Mouse (Mus musculus) activated CD4-positive, CD25-positive, alpha-beta regulatory T cell, adult 4 months (primary cell): ENCODE results near the gene Evi2. TPM values are rescaled to one million over a fixed set of nuclear protein-coding genes. Genes with fewer than 3 reads are reported as not detected.
A peak's percentile ranks its signal among the peaks of the same experiment; 100 is the strongest.

Experiments used
- ATAC-seq: one replicate; pipeline ENCODE4 v1.8.0; 2017
- polyA plus RNA-seq, 2 experiments: library from polyadenylated mRNA; unstranded; fragments of 100-300 nt; shearing (Covaris generic); gene quantifications; one replicate each; pipeline ENCODE4 v1.2.1; 2017

Gene Evi2
- polyA plus RNA-seq, 2 experiments from 2014 or later: 6.2 to 8.4 TPM

DNA sequence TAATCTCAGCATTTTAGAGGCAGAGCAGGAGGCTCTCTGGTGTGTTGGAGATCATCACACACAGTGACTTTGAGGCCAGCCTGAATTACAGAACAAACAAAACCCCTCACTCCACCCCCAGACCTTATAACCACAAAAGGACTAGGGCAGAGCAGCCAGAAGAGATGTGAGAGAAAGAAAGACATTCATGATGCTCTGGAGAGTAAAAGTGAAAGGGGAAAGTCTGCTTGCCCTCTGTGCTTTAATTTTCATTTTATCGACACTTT lies 6.1 kb downstream of the Evi2 start:
- ATAC-seq: no peak

GRCm38 (mm10) chr11:79523560-79524309 lies 6.7 kb downstream of the Evi2 start, which contains the start of gene Evi2b:
TSS of gene Evi2b (minus strand) at chr11:79523762.
- peak; percentile 28 for ATAC-seq

- ATAC-seq: no peak
These were observed 7.4 kb downstream of the Evi2 start for GRCm38 (mm10) chr11:79522944-79523343.

GRCm38 (mm10) chr11:79521930-79522329 lies 8.5 kb downstream of the Evi2 start:
- ATAC-seq: no peak

DNA sequence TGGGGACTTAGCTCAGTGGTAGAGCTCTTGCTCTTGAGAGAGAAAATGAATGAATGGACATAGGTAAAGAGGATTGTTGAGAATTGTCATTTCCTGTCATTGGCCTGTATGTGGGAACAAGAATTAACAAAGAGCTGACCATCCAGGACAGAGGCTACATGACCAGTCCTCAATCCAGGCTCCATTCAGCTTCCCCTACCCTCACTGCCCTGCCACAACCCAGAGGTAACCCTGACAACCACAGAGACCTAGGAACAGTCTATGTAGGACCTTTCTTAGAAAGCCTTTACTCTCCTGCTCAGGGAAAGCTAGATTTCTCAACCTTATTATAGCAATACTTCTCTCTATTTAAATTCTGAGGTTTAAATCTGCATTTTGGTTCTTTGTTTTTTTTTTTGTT lies 9.6 kb downstream of the Evi2 start:
- ATAC-seq: no peak

DNA sequence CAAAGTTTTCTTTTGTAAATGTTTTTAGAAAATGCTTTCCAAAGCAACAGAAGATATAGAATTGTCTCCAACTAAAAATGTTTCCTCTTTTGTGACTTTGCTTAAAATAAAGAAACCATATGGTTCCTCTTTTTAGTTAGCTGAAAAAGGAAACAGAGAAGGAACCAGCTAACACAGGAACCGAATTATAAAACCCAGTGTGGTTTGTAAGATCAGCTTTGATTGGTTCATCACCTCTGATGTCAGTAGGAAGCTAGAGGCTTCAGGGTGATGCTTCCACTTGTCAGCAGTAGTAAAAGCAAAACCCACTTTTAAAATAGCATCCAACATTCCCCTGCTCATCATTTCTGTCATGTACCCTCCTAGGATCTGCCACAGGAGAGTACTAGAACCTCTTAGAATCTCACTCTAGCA lies 10.5 kb downstream of the Evi2 start:
- ATAC-seq: peak; percentile 83

GRCm38 (mm10) chr11:79519299-79519698 lies 11.1 kb downstream of the Evi2 start:
- no peak for ATAC-seq

DNA sequence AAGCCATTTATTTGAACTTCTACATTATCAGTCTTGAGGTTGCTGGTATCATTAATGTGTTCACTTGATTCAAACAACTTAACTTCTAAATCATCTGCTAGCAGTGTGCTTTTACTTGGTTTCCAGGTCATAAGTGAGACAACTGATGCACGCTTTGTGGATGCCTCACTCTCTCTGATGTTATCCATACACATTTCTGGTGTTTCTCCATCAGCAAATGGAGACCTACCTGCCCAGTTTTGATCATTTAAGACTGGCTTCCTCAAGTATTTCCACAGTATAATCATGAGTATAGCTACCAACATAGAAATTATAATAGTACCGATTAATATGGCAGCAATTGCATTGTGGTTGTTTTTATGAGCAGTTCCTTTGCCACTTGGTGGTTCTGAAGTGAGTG lies 14.6 kb downstream of the Evi2 start:
- ATAC-seq: no peak

DNA sequence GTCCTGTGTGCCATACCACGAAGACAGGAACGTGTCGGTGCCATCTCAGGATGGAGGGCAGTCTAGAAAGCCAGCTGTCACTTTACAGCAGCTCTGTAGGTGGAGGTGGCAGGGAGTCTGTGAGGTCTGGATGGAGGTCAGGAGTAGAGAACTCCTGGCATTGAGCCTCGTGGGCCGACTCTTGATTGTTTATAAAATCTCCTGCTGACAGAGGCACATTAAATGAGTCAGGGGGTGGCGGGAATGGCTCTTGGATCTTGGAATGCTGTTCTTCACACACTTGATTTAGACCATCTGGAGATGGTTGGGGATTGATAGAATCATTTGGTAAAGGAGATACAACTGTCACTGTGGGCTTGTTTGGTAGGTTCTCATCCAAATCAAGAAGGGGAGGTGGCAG lies 15.1 kb downstream of the Evi2 start:
- ATAC-seq: no peak

DNA sequence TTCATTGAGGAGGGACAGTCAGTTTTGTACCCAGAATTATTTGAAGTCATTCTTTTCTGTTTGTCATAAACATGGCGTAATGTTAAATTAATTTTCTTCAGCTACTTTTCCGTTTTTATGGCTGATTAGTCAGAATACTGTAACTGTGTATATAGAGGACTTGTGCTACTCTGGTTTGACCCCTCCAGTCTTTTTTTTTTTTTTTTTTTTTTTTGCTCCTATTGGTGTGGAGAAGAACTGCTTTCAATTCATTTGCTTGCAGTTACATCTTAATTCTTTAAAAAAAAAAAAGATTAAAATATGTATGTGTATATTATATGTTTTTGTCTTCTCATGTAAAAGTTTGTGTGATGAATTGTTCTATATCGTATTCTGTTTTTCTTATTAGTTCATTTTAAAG lies 18.4 kb downstream of the Evi2 start:
- no peak for ATAC-seq

- no peak for ATAC-seq
These were observed 25.9 kb downstream of the Evi2 start for GRCm38 (mm10) chr11:79504506-79504905.

DNA sequence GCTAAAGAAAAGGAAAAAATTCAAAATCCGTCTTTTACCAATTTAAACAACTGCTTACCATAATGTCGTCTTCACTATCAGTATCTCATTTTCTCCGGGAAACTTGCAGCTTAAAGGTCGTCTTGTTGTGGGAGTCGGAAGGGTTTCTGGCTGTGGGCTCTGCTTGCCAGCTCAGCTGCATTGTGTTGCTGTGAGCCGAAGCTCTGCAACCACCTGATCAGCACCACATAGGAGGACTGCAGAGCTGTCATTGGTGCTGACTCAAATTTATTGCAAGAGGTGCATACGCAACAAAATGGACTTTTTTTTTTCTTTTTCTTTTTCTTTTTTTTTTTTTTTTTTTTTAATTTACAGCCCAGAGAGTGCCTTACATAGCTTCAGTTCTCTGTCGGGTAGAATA lies 26.5 kb downstream of the Evi2 start, which contains the start of gene Omg:
TSS of gene Omg (minus strand) at position 240 of the 400 bp plus-strand sequence.
- ATAC-seq: no peak

DNA sequence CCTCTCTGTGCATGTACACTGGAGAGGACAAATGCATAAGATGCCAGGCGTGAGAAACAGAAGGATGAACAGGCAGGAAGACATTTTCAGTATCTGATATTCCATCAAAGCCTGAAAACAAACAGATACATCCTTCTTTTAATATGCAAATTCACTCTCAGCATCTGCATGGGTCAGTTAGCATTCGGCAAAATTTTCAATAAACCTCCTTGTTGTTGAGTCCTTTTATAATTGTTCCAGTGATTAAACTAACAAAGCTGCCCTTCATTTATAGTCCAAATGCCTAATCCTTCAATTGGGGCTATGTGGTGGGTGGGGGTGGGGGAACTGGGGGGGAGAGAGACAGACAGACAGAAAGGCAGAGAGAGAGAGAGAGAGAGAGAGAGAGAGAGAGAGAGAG lies 27.5 kb downstream of the Evi2 start:
- no peak for ATAC-seq

DNA sequence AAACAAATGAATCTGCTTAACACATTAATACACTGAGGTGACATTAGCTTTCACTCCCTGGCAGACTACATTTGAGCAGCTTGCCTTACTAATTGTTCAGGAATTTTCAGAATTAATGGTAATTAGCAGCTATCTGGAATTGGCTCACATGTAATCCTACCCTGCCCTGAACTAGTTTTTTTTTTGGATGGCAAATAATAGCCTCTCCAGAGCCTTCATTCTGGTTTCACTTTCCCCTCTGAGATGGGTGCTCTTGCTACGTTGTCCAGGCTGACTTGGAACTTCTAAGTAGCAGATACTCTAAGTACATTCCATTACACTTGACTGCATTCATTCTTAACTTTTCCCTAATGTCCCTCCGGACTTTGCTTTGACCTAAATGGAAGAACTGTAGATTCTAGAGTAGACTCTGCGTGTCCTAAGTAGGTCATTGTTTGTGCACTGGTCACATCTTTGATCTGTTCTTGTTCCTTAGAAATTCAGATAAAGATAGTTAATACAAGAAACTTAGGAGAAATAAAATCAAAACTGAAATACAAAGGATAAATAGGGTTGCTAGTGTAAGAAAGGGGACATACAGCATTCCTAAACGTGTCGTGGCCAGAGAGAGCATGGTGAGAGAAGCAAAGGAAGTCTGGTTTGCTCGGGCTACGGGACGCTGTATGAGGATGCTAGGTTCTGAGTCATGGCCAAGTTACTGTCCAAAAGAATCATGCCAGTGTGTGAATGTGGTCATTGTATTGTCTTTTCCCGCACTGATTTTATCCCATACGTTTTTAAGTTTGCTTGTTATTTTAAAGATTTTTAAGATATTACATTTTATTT lies 35.2 kb downstream of the Evi2 start:
- ATAC-seq: no peak

DNA sequence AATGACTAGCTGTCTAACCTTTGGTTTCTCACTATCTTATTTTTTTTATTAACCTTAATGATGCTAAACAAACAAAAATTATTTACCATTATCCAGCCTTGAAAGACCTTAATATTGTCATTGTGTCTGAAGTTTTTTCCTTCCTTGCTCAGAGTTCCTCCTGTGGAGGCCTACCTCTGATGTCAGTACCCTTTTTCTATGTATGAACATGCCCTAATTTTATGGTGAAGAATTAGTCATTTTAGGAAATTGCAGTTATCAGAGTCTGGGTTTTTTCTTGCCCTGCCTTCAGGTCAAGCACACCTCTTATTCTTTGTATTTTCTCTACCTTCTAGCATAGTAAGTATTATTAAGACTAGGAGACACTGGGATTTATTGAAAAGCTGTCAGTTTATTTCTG lies 45.7 kb downstream of the Evi2 start:
- no peak for ATAC-seq

DNA sequence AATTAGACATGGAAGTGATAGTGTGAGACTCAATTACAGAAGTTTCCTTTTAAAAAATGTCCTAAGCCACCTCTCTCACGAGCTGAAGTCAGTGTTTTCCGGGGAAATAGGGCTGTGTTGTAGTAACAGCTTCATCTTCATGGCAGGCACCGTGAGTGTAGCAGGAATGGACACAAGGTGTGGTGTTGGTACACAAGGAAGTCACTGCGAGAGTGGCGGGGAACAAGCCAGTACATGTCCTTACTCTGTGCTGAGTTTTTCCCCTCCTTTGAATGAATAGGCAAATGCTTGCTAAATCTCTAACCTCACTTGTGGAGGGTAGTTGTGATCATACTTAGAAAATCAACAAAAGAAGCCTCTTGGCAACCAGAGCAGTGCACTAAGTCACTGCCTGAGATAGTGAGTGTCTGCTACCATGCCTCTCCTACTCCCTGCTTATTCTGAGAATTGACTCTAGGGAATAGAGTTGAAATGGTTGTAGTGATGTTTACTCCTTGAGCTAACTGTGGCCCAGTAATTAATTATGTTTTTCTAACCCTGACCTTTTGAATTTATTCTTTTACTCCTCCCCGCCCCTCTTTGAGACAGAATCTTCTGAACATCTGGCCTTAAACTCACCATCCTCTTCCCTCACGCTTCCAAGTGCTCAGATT lies 46.4 kb downstream of the Evi2 start:
- no peak for ATAC-seq

GRCm38 (mm10) chr11:79483392-79483791 lies 47.0 kb downstream of the Evi2 start:
- ATAC-seq: no peak

DNA sequence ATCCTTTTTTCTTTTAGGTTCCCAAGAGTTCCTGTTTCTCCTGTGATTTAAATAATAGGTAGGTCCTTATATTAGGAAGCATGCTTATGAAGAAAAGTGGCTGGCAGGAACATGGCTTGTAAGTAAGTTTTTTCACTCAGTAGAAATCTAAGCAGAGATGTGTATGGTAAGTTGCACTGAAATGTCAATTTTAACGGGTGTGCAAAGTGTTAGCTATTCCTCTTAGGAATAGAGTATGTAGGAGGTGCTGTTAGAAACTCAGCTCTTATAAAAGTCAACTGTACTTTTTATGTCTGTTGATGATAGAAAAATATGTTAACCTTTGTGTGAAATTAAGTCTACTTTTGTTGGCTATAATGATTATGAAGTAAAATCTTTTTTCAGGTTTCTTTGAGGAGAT lies 62.3 kb downstream of the Evi2 start:
- ATAC-seq: no peak

Other genes with a start within 250 kb of the Evi2 start
- not detected for gene Gm9964, start 233.7 kb downstream of the Evi2 start, polyA plus RNA-seq
- 1 to 10 TPM; 1.2 to 1.6 TPM for gene Nf1, start 190.9 kb downstream of the Evi2 start, polyA plus RNA-seq
- not detected for gene Omg, start 26.5 kb downstream of the Evi2 start, polyA plus RNA-seq
- gene Evi2b, start 6.8 kb downstream of the Evi2 start, polyA plus RNA-seq: 10 to 100 TPM; 80.3 to 80.9 TPM
- gene Evi2a, start within 50 bp of the Evi2 start, polyA plus RNA-seq: 10 to 100 TPM; 71.2 to 72.0 TPM
- 10 to 100 TPM; 11.0 to 11.5 TPM for gene Rab11fip4, start 60.6 kb upstream of the Evi2 start, polyA plus RNA-seq